Mouse (Mus musculus) urinary bladder, postnatal 4 days (tissue): ENCODE measurements around the gene Klhl33.
A peak's percentile ranks its signal among the peaks of the same experiment; 100 is the strongest.
"Not testable (repeated sequence)": the region's sequence is repeated elsewhere in the genome, so short reads cannot be mapped to it uniquely, and the experiment has no call there.

ENCODE experiments used
- DNase-seq, 2 experiments: peaks; one replicate each; pipeline ENCODE4 v3.0.0; 2021 to 2022; ENCODE audit warnings: low spot score in 2 of 2

Gene Klhl33

GRCm38 (mm10) chr14:50897374-50897765, at the start of gene Klhl33:
TSS of gene Klhl33 (minus strand) at chr14:50897507.
- DNase-seq, result no peak

GRCm38 (mm10) chr14:50945526-50945925, 48.2 kb upstream of the Klhl33 start:
- DNase-seq, result not testable (repeated sequence)

DNA sequence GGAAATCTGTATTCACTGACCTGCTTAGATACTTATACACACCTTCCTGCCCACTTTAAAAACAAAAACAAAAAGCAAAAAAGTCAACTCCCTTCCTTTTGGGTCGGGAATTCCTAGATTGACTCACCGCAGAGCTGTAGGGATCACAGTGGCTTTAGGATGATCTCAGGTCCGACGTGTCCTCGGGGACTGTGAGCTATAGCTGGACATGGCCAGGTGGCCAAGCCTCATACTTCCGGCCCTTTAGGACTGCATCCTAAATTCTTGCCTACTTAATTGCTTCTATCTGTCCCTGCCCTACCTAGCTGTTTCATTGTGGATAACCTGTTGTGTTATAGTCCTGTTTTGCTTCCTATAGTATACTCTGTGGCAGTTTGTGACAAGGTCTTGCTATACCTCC, 47.8 kb upstream of the Klhl33 start:
- DNase-seq, result not testable (repeated sequence)

DNA sequence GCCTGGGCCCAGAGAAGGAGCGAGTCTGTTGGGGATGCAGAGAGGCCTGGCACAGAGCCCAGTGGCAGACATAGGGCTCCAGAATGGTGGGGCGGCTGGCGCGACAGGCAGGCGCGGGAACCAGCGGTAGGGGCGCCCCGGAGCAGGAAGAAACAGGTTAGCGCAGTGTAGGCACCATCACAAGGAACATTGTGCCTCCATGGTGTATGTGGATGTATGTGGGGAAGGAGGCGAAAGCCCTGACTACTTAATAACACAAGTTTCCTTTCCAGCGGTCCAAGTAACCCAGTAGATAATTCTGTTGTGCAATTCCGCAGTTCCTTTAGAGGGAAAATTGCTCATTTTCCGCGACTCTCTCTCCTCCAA, 47.3 kb upstream of the Klhl33 start:
- not testable (repeated sequence) for DNase-seq

DNA sequence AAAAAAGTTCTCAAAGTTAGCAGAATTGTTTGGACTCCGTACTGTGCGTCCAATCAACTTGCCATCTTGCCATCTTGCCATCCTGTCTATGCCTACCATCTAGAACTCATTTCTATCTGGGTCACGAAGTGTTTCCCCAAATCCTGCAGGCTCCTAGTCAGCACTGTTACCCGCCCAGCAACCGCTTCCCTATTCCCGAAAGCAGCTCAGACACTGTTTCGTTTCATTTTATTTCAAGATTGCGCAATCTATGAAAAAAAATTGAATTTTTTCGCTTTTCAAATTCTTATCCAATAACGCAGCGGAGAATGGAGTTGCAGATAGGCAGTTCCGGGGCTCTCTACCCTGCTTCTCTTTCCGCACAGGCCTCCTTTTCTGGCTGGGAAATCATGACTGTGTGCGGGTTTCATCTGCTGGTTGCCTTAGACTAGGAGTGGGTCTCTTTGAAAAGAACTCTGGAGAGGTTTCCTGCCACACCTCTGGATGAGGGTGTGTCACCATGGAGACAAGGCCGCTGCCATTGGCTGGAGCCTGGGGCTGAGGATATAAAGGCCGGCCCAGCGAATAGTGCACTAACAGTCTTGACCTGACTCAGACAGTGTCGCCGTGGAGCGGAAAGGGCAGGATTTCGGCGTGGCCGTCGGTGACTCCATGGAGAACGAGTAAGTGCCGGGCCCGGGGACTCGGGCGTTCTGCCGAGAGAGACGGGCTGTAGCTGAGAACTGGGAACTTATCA, 46.8 kb upstream of the Klhl33 start, which contains the start of gene Gm49342:
Gene Gm49342, plus strand, starts transcription at position 586 of the 736 bp plus-strand sequence.
- peak; percentile 93 for DNase-seq

- DNase-seq, result no peak
These were observed 41.6 kb upstream of the Klhl33 start for GRCm38 (mm10) chr14:50938940-50939339.

DNA sequence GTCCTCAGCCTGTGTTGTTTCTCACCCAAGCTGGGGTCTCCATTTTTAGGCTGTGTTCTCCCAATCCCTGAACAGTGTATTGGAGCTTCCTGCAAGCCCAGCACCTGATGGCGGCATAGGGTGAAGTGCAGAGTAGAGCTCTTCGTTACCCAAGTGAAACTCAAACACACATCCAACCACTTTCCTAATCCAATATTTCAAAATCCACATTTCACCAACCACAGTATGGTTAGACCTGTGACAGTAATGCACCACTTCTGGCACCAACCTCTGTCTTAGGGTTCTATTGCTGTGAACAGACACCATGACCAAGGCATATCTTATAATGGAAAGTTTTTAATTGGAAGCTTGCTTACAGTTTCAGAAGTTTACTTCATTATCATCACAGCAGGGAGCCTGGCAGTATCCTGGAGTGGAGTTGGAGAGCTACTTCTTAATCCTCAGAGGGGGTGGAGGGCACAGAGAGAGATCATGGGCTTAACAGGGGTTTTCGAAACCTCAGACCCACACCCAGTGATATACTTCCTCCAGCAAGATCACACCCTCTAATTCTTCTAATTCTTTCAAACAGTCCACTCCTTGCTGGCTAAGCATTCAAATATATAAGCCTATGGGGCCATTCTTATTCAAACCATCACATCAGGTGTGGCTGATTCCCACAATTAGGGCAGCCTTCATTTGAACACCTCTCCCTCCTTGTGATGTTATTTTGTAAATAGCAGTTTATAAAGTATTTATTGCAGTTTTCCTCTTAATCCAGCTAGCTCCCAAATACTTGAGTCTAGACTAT, 41.0 kb upstream of the Klhl33 start:
- no peak for DNase-seq

- DNase-seq, result no peak
These were observed 39.3 kb upstream of the Klhl33 start for GRCm38 (mm10) chr14:50936649-50937048.

GRCm38 (mm10) chr14:50931493-50932020, 34.2 kb upstream of the Klhl33 start:
- no peak for DNase-seq

GRCm38 (mm10) chr14:50930754-50931492, 33.6 kb upstream of the Klhl33 start, which contains the start of the genes Pip4p1 and Pnp:
TSS of gene Pip4p1 (minus strand) at chr14:50930856.
TSS of gene Pnp (plus strand) at chr14:50931082.
- DNase-seq, result peak; percentile 96 to 99

DNA sequence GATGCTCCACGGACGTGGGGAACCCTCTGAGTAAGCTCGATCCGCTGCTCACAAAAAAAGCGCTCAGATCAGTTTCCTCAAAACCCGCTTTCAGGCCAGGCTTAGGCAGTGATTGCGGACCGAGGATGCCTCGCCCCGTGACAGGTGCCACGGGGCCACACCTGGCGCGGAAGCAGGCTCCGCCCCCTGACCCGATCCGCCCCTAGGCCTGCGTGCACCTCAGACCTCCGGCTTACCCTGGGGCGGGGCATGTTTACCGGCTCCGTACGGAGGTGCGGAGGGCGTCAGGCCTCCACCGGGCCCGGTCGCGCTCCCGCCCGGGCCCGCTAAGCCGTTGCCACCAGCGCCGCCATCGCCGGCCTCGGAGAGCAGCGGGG, 33.1 kb upstream of the Klhl33 start:
- DNase-seq, result peak in 1 of 2 experiments; percentile 60

GRCm38 (mm10) chr14:50929951-50930350, 32.6 kb upstream of the Klhl33 start:
- no peak for DNase-seq

GRCm38 (mm10) chr14:50927366-50927765, 30.1 kb upstream of the Klhl33 start:
- no peak for DNase-seq

- no peak for DNase-seq
These were observed 28.0 kb upstream of the Klhl33 start for GRCm38 (mm10) chr14:50925111-50925920.

DNA sequence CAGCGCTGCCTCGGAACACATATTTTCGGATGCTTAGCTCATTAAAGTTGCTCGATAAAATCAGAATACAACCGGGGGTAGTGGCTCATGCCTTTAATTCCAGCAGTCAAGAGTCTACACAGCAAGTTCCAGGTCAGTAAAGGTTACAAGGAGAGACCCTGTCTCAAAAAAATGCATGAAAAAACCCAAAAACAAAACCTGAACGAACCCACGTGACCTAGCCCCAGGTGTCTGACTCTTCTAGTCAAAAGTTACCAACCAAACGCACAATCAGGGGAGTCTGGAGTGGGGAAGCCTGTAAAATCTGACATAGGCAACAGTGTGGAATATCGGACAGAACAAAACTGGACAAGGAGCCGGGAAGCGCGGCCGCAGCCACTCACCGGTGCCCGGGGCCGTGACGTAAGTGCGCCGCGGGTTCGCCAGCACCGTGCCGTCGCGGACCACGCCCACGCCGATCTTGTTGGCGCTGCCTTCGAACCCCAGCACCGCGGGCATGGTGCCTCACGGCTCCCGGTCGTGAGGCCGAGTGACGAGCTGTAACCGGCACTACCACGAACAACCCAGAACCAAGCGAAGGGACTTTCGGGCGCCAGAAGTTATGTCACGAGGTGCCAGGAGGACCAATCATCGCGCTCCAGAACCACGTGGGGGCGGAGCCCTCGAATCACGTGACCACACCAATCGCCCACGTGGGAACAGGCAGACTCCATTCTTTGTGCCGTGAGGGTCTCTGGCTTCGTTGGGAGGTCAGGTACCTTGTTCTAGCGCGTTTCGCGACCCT, 27.2 kb upstream of the Klhl33 start, which contains the start of the genes Osgep and Apex1:
Gene Osgep, minus strand, starts transcription at position 613 of the 784 bp plus-strand sequence.
Gene Apex1, plus strand, starts transcription at position 688 of the 784 bp plus-strand sequence.
- peak; percentile 94 to 97 for DNase-seq

GRCm38 (mm10) chr14:50923437-50923836, 26.1 kb upstream of the Klhl33 start:
- not testable (repeated sequence) for DNase-seq

- DNase-seq, result no peak
These were observed 14.0 kb upstream of the Klhl33 start for GRCm38 (mm10) chr14:50911356-50911755.

DNA sequence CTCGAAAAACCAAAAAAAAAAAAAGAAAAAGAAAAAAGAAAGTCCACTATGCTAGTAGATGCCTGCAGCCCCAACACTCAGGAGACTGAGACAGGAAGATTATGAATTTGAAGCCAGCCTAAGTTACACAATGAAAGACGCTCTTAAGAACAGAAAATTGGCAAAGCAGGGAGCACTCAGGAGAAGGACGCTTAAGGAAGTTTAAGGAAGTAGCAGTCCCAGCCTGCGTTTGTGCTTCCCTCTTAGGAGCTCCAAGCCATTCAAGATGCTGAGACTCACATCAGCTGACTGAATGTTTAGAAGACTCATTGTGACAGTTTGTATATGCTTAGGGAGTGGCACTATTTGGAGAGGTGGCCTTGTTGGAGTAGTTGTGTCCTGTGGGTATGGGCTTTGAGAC, 10.8 kb upstream of the Klhl33 start:
- DNase-seq, result no peak

GRCm38 (mm10) chr14:50905327-50905726, 8.0 kb upstream of the Klhl33 start:
- DNase-seq, result not testable (repeated sequence)

DNA sequence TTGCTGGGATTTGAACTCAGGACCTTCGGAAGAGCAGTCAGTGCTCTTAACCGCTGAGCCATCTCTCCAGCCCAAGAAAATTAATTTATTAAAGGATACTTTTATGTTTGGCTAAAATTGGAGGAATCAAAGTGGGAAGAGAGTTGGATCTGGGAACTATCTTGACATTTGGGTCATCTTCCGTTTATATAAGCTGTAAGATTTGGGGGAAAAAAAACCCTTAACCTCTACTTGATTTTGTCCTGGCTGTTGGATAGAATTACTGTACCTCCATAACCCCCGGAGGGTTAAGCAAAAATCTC, 7.5 kb upstream of the Klhl33 start:
- no peak for DNase-seq
